Comparison of ENCODE assay signal across 10 mouse cellular contexts in the genomic region with DNA sequence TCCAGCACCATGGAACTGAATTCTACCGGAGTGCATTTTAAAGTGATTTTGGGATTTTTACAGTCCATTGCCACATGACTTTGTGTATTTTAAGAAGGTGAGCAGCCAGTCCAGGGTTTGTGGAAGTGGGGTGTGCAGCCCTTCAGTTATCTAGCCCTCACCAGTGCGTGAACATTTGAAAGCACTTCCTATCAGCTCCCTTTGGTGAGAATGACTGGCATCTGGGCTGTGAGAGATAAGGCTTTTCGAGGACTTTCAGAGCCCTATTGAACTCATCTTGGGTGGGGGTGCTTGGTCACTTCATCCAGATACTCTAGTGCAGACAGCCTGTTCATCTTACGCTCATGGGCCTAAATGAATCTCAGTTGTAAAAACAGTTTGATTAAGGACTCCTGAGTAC.
DNase-seq lines count a peak whose midpoint lies in the region; ATAC-seq and TF ChIP-seq lines count a peak whose summit lies in the region.
"Had no signal": no experiment of that assay in that cellular context is flagged by ENCODE, and none has a peak within 500 bp of the region (broad histone marks: within the 10 kb centered on the region; RNA-seq: fewer than 3 reads in every experiment).

No protein-coding gene starts in this region.

- H3K9me3 ChIP-seq in heart, embryonic 14.5 days (ENCODE audit: control insufficient read depth, low read length), result no peaks in the 10 kb centered on the region
- H3K9me3 ChIP-seq in liver, embryonic 13.5 days (replicated peaks), result no peaks in the 10 kb centered on the region
- H3K9me3 ChIP-seq: hindbrain, embryonic 10.5 days had no signal

- ATAC-seq in heart, embryonic 14.5 days (ENCODE audit: insufficient number of reproducible peaks, insufficient read depth, low FRiP score, low read depth), result peak; percentile 52
- ATAC-seq in liver, embryonic 13.5 days (ENCODE audit: low read depth), result peak; percentile 98

- H3K27me3 ChIP-seq in heart, embryonic 14.5 days (ENCODE audit: control insufficient read depth, insufficient read depth, low read length), result peaks cover 5% of the 10 kb centered on the region; the same call in 1 of the 2 replicates
- no peaks in the 10 kb centered on the region for H3K27me3 ChIP-seq in liver, embryonic 13.5 days

- H3K4me3 ChIP-seq in heart, embryonic 14.5 days (ENCODE audit: control insufficient read depth in 1 of 2, insufficient read depth in 1 of 2, low read depth in 1 of 2, low read length in 2 of 2), result no peak overlapping the region; a peak in 1 of 4 replicates
- H3K4me3 ChIP-seq in bone marrow macrophage, adult 2 months (ENCODE audit: insufficient read depth, low read length), result no peak overlapping the region
- H3K4me3 ChIP-seq in liver, embryonic 13.5 days (replicated peaks), result peak overlapping the region; percentile 38
- H3K4me3 ChIP-seq: hindbrain, embryonic 10.5 days had no signal

- 18% methylated on average over 4 of the region's 4 CpGs for WGBS in heart, embryonic 14.5 days
- 7% methylated on average over 4 of the region's 4 CpGs for WGBS in liver, embryonic 13.5 days (ENCODE audit: insufficient replicate concordance)

- no peak for TF ChIP-seq POLR2A in bone marrow macrophage, adult 2 months (IDR thresholded peaks at IDR 0.05; ENCODE audit: borderline replicate concordance, low read depth, low read length)

- intact Hi-C loops in heart, postnatal 36 days (cut with DNase I), result no loop called here
- intact Hi-C loops in gastrocnemius, postnatal 14 days (cut with DNase I; ENCODE audit: low total_unique reads), result no loop called here

- TF ChIP-seq CTCF in bone marrow macrophage, adult 2 months (IDR thresholded peaks at IDR 0.05; ENCODE audit: low read depth, low read length), result no peak

- H3K36me3 ChIP-seq in heart, embryonic 14.5 days (ENCODE audit: control insufficient read depth, insufficient read depth, low read length), result 0 out of 2 replicates have a peak, but pooled peaks cover 5% of the 10 kb centered on the region
- no peaks in the 10 kb centered on the region for H3K36me3 ChIP-seq in liver, embryonic 13.5 days

- H3K4me2 ChIP-seq in heart, embryonic 14.5 days (ENCODE audit: low read length), result peak overlapping the region; percentile 43
- H3K4me2 ChIP-seq in liver, embryonic 13.5 days, result peak overlapping the region; percentile 68

- H3K9ac ChIP-seq in heart, embryonic 14.5 days (ENCODE audit: low read length), result no peak overlapping the region
- peak overlapping the region; percentile 68 for H3K9ac ChIP-seq in liver, embryonic 13.5 days

- H3K4me1 ChIP-seq in heart, embryonic 14.5 days (ENCODE audit: control insufficient read depth in 2 of 2, insufficient read depth in 2 of 2, low read length in 2 of 2), result peaks cover 19 to 34% of the 10 kb centered on the region in 2 experiments
- peaks cover 32% of the 10 kb centered on the region for H3K4me1 ChIP-seq in bone marrow macrophage, adult 2 months (ENCODE audit: control insufficient read depth, insufficient read depth, low read length)
- peaks cover 88% of the 10 kb centered on the region for H3K4me1 ChIP-seq in liver, embryonic 13.5 days (replicated peaks)

- no peak for DNase-seq in heart, postnatal 36 days
- peak; percentile 95 for DNase-seq in 416B (ENCODE audit: low read depth)
- peak; percentile 87 for DNase-seq in liver, embryonic 13.5 days
- no peak for DNase-seq in gastrocnemius, postnatal 14 days
- DNase-seq in urinary bladder, postnatal 4 days (ENCODE audit: low spot score in 2 of 2), result no peak
- DNase-seq in left cerebral cortex, adult 11 months (ENCODE audit: low spot score), result no peak
- DNase-seq: lung, postnatal 4 days had no signal

- H3K27ac ChIP-seq in heart, embryonic 14.5 days (replicated peaks in 1 of 2; ENCODE audit: control insufficient read depth in 1 of 2, insufficient read depth in 1 of 2, low read depth in 2 of 2, low read length in 2 of 2), result peak overlapping the region; percentile 47 to 48; a peak in 2 of 4 replicates
- peak overlapping the region; percentile 43 for H3K27ac ChIP-seq in bone marrow macrophage, adult 2 months (ENCODE audit: insufficient read depth, low read depth, low read length)
- H3K27ac ChIP-seq in liver, embryonic 13.5 days, result peak overlapping the region; percentile 97
- H3K27ac ChIP-seq: hindbrain, embryonic 10.5 days had no signal

Comparison
In these comparisons a context has a peak if more than half of its experiments do, and no peak if none do; other contexts are left out.
1. H3K27ac ChIP-seq: peak in every context shown above with its lines; median percentile 97 in liver, embryonic 13.5 days; 48 in heart, embryonic 14.5 days; 43 in bone marrow macrophage, adult 2 months.
2. DNase-seq: peak in 416B (single experiment) and liver, embryonic 13.5 days (single experiment); none in heart, postnatal 36 days (0 of 2), gastrocnemius, postnatal 14 days (single experiment), urinary bladder, postnatal 4 days (0 of 2) and left cerebral cortex, adult 11 months (single experiment).